Mouse (Mus musculus): Measurements from ENCODE around the gene Pxk. TPM values are rescaled to one million over a fixed set of nuclear protein-coding genes. Genes with fewer than 3 reads are reported as not detected.
"Not testable (repeated sequence)": the region's sequence is repeated elsewhere in the genome, so short reads cannot be mapped to it uniquely, and the experiment has no call there.

The Pxk gene
- total RNA-seq, 4 experiments from 2014 or later: 32.5 to 32.8 (median 32.7) TPM

DNA sequence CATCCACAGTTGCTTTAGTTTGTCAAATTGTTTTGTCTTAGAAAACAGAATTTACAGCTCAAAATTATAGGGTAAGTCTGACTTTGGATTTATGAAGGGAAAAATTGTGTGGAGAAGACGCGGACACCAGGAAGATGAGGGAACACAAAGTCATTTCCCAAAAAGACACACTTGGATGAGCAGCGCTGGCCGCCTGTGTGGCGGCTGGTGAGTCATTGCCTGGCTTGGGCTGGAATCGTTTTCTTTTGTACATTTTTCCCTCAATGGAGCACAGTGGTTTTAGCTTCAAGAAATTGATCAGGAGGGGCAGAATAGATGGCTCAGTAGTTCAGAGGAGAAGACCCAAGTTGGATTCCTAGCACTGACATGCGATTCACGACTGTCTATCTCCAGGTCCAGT is 3.9 kb downstream of the Pxk start:
- DNase-seq (ENCODE audit: low spot score in 2 of 2): no peak

GRCm38 (mm10) chr14:8102676-8103075 is 4.7 kb downstream of the Pxk start:
- no peak for DNase-seq (ENCODE audit: low spot score in 2 of 2)

GRCm38 (mm10) chr14:8108047-8108446 is 10.0 kb downstream of the Pxk start:
- DNase-seq (ENCODE audit: low spot score in 2 of 2): no peak

DNA sequence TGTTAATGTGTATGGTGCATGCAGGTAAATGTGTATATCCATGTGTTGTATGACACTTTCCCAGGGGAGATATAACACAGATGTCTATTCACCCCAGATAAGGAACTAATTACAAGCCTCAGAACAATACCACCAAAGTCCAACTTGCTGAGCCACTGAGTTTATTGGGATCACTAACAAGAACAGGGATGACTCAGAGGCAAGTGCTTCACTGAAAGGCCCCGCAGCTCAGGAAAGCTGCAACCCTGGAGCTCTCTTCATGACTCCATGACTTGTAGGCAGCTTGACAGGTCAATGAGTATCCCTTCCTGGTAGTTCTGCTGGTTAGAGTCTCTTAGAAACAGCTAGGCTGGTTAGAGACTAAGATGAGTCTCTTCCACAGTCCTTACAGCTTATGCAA is 11.0 kb downstream of the Pxk start:
- no peak for DNase-seq (ENCODE audit: low spot score in 2 of 2)

GRCm38 (mm10) chr14:8111545-8111944 is 13.5 kb downstream of the Pxk start:
- DNase-seq (ENCODE audit: low spot score in 2 of 2): no peak

- DNase-seq (ENCODE audit: low spot score in 2 of 2): no peak
Measured at GRCm38 (mm10) chr14:8112036-8112435, 14.0 kb downstream of the Pxk start.

- DNase-seq (ENCODE audit: low spot score in 2 of 2): no peak
Measured at GRCm38 (mm10) chr14:8113616-8114015, 15.6 kb downstream of the Pxk start.

GRCm38 (mm10) chr14:8114306-8114705 is 16.3 kb downstream of the Pxk start:
- DNase-seq (ENCODE audit: low spot score in 2 of 2): no peak

GRCm38 (mm10) chr14:8114756-8115155 is 16.7 kb downstream of the Pxk start:
- DNase-seq (ENCODE audit: low spot score in 2 of 2): no peak

- DNase-seq (ENCODE audit: low spot score in 2 of 2): no peak
Measured at GRCm38 (mm10) chr14:8115772-8116171, 17.8 kb downstream of the Pxk start.

DNA sequence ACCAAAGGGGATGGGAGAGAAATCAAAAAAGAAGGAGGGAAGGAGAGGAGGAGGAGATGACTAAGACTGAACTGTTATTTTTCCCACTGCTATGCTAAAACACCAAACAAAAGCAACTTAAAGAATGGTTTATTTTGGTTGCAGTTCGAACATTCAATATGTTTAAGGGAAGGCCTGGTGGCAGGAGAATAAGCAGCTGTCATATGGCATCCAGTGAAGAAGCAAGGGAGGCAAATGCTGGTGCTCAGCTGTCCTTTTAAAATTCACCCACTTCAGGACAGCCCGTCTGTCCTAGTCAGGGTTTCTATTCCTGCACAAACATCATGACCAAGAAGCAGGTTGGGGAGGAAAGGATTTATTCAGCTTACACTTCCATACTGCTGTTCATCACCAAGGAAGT is 19.4 kb downstream of the Pxk start:
- no peak for DNase-seq (ENCODE audit: low spot score in 2 of 2)

DNA sequence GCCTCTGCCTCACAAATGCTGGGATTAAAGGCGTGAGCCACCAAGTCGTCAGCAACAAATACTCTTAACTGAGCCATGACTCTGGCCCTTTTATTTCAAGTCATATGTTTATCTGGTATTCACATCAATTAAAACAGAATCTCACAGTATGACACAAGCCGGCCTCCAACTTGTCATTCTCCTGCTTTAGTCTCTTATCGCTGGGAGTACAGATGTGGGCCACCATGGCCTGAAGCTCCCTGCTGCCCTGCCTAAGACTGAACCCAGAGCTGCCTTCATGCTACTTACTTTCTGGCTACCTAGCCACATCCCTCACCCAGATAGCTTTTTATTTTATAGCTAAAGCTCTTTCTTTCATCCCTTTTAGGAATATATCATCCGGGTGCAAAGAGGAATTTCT is 21.4 kb downstream of the Pxk start:
- no peak for DNase-seq (ENCODE audit: low spot score in 2 of 2)

GRCm38 (mm10) chr14:8119904-8120303 is 21.9 kb downstream of the Pxk start:
- DNase-seq (ENCODE audit: low spot score in 2 of 2): no peak

DNA sequence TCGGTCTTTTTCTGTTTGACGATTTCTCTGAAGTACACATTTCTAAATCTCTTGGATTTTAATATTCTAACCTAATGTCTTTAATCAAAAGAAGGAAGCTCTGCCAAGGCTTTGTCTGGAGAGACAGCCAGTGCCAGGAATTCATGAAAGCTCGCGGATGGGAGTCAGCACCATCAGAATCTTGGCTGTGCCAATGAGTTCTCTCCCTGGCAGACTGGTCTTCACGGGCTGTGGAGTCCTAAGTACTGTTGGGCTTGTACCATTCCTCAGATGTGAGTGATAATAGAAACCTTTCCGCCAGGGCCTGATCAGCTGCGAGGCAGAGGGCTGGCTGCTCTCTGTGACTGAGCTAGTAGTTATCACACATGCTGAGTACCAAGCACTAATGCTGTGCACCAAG is 25.1 kb downstream of the Pxk start:
- DNase-seq (ENCODE audit: low spot score in 2 of 2): no peak

DNA sequence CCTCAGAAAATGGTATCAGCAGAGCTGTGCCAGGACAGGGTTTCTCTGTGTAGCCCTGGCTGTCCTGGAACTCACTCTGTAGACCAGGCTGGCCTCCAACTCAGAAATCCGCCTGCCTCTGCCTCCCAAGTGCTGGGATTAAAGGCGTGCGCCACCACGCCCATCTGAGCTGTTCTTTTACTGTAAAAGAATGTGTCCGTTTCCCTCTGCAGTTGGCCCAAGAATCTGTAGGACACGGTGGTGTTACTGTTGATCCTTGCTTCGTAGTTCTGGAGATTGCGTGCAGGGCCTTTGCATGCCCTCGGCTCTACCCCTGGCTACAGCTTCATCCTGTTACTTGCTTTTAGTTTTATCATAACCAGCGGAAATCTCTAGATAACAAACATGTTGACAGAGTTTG is 25.6 kb downstream of the Pxk start:
- DNase-seq (ENCODE audit: low spot score in 2 of 2): not testable (repeated sequence)

- DNase-seq (ENCODE audit: low spot score in 2 of 2): no peak
Measured at GRCm38 (mm10) chr14:8124046-8124881, 26.3 kb downstream of the Pxk start.

GRCm38 (mm10) chr14:8127971-8128370 is 30.0 kb downstream of the Pxk start:
- no peak for DNase-seq (ENCODE audit: low spot score in 2 of 2)

DNA sequence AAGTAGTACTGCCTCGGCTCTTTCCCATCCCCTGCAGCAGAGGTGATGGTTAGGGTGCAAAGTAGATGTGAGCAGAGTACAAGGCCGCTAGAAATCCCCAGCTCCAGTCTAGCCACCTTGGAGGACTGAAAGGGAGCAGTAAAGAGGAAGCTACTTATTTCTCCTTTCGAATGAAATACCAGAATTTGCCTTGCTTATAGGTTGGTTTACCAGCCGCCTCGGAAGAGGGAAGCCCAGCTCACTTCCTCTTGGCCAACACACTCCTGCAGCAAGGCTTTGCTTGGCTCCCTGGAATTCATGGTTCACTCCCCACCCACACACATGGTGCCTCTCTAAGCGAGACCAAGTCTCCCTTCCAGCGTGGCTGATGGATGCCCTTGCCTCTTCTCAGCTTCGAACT is 34.8 kb downstream of the Pxk start:
- no peak for DNase-seq (ENCODE audit: low spot score in 2 of 2)

DNA sequence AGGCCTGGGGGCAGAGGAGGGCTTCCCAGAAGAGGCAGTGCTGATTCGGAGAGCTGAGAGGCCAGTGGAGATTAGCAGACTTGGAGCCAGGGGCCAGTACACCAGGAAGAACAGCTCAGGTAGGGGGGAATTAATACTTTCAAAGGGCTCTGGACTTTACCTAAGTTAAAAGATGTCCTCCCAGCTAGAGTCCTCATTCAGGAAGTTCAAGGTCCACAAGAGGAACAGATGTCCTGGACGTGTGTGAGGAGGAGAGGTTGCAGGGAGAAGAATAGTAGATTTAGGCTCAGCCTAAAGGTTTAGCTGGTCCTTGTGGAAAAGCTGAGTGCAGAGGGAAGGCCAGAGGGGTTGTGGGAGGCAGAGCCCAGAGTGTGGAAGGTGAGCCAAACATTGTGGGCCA is 36.2 kb downstream of the Pxk start:
- no peak for DNase-seq (ENCODE audit: low spot score in 2 of 2)

- peak in 1 of 2 experiments; percentile 74 for DNase-seq (ENCODE audit: low spot score in 2 of 2)
Measured at GRCm38 (mm10) chr14:8135130-8135529, 37.1 kb downstream of the Pxk start.

DNA sequence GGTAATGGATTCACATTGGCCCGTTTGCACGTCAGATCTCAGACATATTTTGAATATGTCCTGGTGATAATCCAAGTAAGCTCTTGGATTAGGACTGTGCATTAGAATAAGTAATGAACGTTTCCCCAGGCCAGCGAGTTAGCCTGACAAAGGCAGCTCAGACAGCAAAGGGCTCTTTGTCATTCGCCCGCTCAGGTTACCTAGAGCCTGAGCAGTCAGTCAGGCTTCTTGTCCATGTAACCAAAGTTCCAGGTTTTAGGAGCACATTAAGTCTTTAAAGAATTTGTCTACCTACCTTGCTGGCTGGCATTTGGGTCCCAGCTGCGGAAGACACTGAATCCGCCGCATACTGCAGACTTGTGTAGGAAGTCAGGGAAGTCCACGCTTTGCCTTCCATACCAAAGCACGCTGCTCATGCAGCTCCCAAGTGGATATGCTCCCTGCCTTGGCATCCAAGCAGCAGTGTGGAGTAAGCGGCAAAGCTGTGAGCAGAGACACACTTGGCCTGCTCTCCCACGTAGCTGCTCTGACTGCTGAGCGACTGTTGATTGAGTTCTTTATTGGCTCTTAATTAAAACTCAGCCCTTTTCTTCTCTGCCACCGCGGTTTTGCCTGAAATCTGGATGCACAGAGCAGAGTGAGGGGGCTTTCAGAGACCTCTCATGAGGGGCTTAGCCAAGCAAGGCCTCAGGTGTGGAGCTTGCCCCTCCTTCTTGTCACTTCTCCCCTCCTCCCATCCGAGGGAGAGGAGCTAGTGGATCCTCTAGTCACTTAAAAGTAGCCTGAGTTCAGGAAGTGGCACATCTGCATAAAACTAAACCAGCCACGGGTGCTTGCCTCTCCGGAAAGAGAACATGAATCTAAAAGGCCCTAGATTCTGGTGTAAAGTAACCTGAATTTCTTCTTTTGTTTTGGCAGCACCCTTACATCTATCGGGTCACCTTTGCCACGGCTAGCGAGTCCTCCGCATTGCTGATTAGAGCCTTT is 42.0 kb downstream of the Pxk start:
- DNase-seq (ENCODE audit: low spot score in 2 of 2): no peak

GRCm38 (mm10) chr14:8141131-8141530 is 43.1 kb downstream of the Pxk start:
- no peak for DNase-seq (ENCODE audit: low spot score in 2 of 2)

All from left cerebral cortex, adult 8-10 months (tissue).